Mouse (Mus musculus) megakaryocyte, embryonic 14.5 days (primary cell): ENCODE measurements around the gene Pdp2.

Experiments
- FLI1 ChIP-seq: IDR thresholded peaks from 2 replicates; pipeline ENCODE4 v1.6.1; 2012; ENCODE audit warnings: low read length, inconsistent platforms, mixed read lengths
- GATA1 ChIP-seq: IDR thresholded peaks from 3 replicates; pipeline ENCODE4 v1.6.1; 2012; ENCODE audit warnings: mixed read lengths, low read length, inconsistent platforms, borderline replicate concordance

DNA sequence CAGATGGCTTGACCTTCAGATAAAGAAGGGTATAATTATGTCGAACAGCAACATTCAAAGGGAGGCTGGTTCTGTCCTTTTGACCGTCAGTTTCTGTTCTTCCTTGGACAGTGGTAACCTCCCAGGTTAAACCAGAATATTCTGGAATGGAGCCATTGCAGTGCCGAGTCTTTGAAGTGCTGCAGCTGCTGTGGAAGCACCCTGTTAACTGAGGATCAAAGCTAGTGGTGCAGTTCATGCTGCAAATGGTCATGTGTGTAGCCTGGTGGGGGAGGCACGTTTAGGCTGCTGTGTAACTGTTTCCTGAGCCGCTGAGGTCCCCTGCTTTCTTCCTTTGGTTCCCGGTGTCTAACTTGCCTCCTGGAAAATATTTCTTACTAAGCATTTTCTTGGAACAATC lies 7.2 kb downstream of the Pdp2 start:
- TF ChIP-seq GATA1 (no peak), FLI1 (no peak)
